Mouse (Mus musculus) ovary, adult 18-20 months (tissue): ENCODE data around the gene Tex36.

Source experiments
- DNase-seq: peaks from one replicate; pipeline ENCODE4 v3.0.0; 2022; ENCODE audit warnings: low spot score, mixed read lengths

Gene Tex36

GRCm38 (mm10) chr7:133602058-133602457 lies at the start of gene Tex36:
Tex36 (minus strand) TSS chr7:133602158.
- DNase-seq = no peak

- no peak for DNase-seq
Observed at GRCm38 (mm10) chr7:133645716-133646115, 43.8 kb upstream of the Tex36 start.

- no peak for DNase-seq
Observed at GRCm38 (mm10) chr7:133638821-133639220, 36.9 kb upstream of the Tex36 start.

GRCm38 (mm10) chr7:133638306-133638705 lies 36.3 kb upstream of the Tex36 start:
- DNase-seq = no peak

- peak; percentile 98 for DNase-seq
Observed at GRCm38 (mm10) chr7:133637361-133638305, 35.7 kb upstream of the Tex36 start, which contains the start of gene Edrf1. Edrf1 (plus strand) TSS chr7:133637543.

GRCm38 (mm10) chr7:133636738-133637352 lies 34.9 kb upstream of the Tex36 start:
- DNase-seq = peak; percentile 69

- DNase-seq = no peak
Observed at GRCm38 (mm10) chr7:133634932-133635650, 33.1 kb upstream of the Tex36 start.

- no peak for DNase-seq
Observed at GRCm38 (mm10) chr7:133632476-133632875, 30.5 kb upstream of the Tex36 start.

- DNase-seq = no peak
Observed at GRCm38 (mm10) chr7:133630821-133631220, 28.9 kb upstream of the Tex36 start.

- no peak for DNase-seq
Observed at GRCm38 (mm10) chr7:133627184-133627936, 25.4 kb upstream of the Tex36 start.

GRCm38 (mm10) chr7:133623226-133623625 lies 21.3 kb upstream of the Tex36 start:
- DNase-seq = no peak

- no peak for DNase-seq
Observed at GRCm38 (mm10) chr7:133620721-133621120, 18.8 kb upstream of the Tex36 start.

GRCm38 (mm10) chr7:133612981-133613380 lies 11.0 kb upstream of the Tex36 start:
- no peak for DNase-seq

GRCm38 (mm10) chr7:133609585-133609984 lies 7.6 kb upstream of the Tex36 start:
- no peak for DNase-seq

GRCm38 (mm10) chr7:133608631-133609340 lies 6.8 kb upstream of the Tex36 start:
- no peak for DNase-seq

GRCm38 (mm10) chr7:133607883-133608575 lies 6.1 kb upstream of the Tex36 start:
- no peak for DNase-seq

GRCm38 (mm10) chr7:133607331-133607730 lies 5.4 kb upstream of the Tex36 start:
- no peak for DNase-seq

- no peak for DNase-seq
Observed at GRCm38 (mm10) chr7:133604427-133605081, 2.6 kb upstream of the Tex36 start.

GRCm38 (mm10) chr7:133603156-133603555 lies 1.2 kb upstream of the Tex36 start:
- no peak for DNase-seq

- DNase-seq = no peak
Observed at GRCm38 (mm10) chr7:133600558-133600957, 1.4 kb downstream of the Tex36 start.
